Mouse (Mus musculus) brain, embryonic 14.5 days (tissue): Measurements from ENCODE around the gene Ano6.

Experiments used
- CTCF ChIP-seq: fragments of 200-500 bp; IDR thresholded peaks from 2 replicates; pipeline ENCODE4 v1.5.1; 2012; ENCODE audit warnings: inconsistent platforms, mild to moderate bottlenecking, moderate library complexity, borderline replicate concordance; ENCODE audit not compliant: insufficient read depth, insufficient read length; ENCODE audit errors: extremely low read depth
- POLR2A ChIP-seq: fragments of 200-500 bp; IDR thresholded peaks from 2 replicates; pipeline ENCODE4 v1.6.1; 2012; ENCODE audit warnings: mild to moderate bottlenecking, inconsistent platforms, borderline replicate concordance; ENCODE audit not compliant: poor library complexity, insufficient read depth, insufficient read length, severe bottlenecking; ENCODE audit errors: extremely low read depth

DNA sequence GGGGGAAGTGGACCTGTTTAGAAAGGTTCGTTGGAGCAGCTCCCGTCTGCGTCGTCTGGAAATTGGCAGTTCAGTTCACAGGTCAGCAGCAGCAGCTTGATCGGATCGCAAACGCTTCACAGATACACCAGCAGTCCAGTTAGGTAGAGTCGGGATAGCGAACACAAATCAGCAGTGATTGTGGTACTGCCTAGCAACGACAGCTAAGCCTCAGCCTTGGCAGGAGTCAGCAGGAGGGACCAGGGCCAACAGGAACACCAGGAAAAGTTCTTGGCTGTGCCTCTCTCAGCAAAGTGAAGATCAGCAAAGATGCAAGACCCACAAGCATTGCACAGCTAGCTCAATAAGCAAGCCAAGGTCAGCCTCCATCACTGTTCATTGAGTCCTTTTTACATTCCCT, 116.7 kb downstream of the Ano6 start:
- TF ChIP-seq CTCF = no peak
- TF ChIP-seq POLR2A = no peak
